Mouse (Mus musculus) adrenal gland, postnatal 36 days (tissue): ENCODE data around the gene Mettl1. TPM values are rescaled to one million over a fixed set of nuclear protein-coding genes. Genes with fewer than 3 reads are reported as not detected.
"Not testable (repeated sequence)": the region's sequence is repeated elsewhere in the genome, so short reads cannot be mapped to it uniquely, and the experiment has no call there.

Experiments
- DNase-seq, 2 experiments: peaks; one replicate each; pipeline ENCODE4 v3.0.0; 2021; ENCODE audit warnings: mixed read lengths in 1 of 2
- total RNA-seq, 2 experiments: library from RNA; stranded (reverse); gene quantifications; 2 replicates each; pipeline ENCODE4 v1.2.3; 2021

The Mettl1 gene
- total RNA-seq, 2 experiments from 2014 or later, result 20.1 to 21.4 TPM

DNA sequence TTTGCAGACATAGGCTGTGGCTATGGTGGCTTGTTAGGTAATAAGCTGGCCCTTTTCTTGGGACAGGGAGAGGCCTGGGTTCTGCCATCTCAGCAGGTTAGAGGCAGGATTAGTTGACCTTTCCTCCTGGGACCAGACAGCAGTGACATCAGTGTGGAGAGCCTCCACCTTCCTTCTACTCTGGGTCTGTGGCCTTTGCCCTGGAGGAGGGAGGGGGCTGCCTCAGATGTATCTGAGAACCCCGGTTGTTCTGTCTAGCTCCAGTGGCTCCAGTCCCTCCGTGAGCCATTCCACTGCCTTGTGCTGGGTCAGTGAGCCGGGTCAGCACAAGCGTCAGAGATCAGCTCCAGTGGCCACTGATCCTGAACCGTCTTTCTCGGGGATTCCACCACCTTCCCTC is 2.0 kb downstream of the Mettl1 start:
- DNase-seq, result no peak

DNA sequence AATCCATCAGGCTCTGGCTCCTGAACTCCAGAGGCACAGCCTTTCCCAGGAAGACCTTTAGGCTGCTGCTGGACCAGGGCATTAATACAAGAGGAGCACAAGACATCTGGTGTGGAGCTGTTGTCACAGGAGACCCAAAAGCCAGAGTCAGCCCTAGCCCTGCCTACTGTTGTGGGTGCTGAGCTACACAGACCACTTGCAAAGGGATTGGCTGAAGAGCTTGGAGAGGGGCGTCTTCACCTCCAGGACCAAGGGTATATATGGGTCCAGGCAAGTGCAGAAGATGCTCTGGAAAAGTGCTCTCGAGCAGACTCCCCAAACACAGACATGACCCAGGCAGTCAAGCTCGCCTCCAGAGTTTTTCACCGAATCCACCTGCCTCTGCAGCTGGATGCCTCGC is 6.7 kb downstream of the Mettl1 start, which contains the start of gene Cyp27b1:
TSS of gene Cyp27b1 (plus strand) at position 297 of the 400 bp plus-strand sequence.
- no peak for DNase-seq

DNA sequence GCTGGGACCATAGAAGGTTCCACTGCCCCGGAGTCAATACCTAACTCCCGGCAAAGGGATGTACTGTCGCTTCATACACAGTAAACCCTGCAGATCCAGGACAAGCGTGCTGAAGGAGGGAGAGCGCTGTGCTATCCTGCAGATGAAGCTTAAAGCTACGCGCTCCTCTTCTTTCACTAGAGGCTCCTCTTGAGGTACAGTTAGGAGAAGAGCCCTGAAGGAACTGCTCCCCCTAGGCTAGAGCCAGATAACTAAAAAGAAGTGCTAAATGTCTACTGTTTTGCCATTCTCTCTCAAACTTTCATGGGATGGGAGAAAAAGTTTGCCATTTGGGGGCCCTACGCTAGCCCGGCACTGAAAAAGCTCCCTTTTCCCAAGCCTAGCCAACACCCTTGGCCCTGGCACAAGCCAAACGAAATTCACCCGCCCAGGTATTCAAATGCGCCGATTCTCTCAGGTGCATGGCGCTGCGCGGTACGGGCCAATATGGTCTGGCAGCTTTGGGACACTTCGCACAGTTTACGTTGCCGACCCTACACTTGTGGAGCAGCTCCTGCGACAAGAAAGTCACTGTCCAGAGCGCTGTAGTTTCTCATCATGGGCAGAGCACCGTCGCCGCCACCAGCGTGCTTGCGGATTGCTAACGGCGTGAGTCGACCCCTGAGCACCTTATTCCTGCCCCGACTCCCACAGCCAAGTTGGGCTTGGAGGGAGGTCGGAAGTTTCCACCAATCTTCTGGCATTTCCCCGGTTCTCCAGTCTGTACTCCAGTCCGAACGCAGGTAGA is 7.6 kb downstream of the Mettl1 start:
- DNase-seq, result no peak

DNA sequence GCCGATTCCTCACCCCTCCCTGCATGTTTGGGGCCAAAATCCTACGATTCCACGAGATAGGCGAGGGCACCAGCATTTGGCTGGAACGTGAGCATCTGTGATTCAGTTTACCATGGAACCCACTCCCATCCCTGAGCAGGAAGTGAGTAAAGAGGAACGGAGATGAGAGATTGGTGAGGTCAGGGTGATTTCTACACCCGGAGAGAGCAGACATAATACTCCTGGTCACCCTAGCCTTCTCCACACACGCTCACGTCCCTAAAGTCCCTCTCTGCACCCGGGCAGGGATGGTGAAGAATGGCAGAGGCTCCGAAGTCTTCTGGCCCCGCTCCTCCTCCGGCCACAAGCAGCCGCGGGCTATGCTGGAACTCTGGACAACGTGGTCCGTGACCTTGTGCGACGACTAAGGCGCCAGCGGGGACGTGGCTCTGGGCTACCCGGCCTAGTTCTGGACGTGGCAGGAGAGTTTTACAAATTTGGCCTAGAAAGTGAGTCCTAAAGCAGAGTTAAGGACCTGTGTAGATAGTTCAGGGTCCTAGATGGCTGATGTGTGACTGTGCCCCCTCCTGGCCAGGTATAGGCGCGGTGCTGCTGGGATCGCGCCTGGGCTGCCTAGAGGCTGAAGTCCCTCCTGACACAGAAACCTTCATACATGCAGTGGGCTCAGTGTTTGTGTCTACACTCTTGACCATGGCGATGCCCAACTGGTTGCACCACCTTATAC is 8.3 kb downstream of the Mettl1 start:
- DNase-seq, result no peak

DNA sequence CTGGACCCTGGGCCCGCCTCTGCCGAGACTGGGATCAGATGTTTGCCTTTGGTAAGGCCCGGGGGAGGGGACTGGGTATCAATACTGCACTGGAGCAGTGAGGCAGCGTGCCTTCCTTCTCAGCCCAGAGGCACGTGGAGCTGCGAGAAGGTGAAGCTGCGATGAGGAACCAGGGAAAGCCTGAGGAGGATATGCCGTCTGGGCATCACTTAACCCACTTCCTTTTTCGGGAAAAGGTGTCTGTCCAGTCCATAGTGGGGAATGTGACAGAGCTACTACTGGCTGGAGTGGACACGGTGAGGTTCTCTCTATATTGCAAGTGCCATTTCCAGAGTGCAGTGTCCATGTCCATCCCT is 8.9 kb downstream of the Mettl1 start:
- no peak for DNase-seq

DNA sequence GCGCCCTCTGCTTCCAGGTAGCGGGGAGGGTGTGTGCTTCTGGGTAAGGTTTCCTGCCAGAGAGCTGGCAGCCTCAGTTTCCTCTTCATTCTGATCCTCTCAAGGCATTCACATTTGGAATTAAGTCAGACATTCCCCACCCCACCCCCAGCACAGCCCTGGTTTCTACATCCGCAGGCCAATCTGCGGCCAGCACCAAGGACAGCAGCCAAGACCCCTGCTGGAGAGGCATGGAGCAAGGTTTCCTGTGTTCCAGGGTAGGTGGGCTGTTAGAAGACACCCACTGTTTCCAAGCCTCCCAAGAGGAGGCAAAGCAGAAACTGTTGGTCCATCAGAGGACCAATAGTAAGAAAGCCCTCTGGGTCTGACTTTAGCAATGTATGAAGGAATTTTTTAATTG is 13.4 kb downstream of the Mettl1 start:
- DNase-seq, result no peak

DNA sequence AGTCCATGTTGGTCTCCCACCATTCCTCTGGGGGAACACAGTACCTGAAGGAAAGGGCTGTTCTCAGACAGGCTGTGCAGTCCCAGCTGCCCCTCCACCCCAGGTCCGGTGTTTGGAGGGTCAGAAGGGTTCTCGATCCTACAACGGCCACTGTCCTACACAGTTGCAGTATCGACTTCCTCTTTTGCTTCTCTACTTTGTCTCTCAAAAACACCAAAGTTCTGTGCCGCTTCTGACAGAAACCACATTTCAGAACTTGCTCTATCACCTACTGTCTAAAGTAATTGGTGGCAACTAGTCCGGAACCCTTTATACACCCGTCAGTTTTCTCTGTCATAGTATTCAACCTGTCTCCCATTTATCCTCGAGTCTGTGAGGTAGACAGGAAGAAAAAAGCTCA is 14.2 kb downstream of the Mettl1 start:
- no peak for DNase-seq

DNA sequence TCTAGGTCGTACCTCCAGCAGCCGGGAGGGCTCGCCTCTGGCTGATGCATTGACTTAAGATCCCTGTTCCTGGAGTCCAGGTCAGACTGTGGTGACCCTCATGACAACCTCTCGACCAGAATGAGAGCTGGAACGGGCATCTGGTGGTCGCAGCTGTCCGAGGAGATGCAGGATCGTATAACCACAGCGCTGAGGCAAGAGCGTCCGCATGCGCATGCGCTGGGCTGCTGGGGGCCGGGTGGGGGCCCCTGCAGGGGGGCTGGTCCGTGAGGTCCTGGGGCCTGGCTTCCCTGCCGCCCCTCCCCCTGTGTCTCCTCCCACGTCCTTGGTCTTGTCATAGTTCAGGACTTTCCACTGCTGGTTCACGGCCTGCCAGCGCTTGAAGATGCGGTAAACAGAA is 15.3 kb downstream of the Mettl1 start:
- DNase-seq, result no peak

DNA sequence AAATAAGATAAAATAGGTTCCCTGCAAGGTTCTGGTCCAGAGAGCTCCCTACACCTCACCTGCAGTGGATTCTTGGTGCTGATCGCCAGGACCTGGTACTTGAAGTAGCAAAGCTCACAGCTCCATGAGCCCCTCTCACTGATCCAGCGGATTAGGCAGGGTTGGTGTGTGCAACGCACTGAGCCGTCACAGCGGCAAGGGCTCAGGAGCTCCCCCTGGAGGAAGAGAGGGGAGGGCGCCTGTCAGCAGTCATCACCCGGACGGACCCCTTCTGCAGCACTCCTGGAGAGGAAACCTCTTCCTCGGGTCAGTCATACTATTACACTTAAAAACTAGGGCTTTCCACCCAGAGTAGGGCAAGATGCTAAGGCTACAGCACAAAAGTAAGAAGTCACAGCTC is 16.9 kb downstream of the Mettl1 start:
- peak; percentile 78 to 89 for DNase-seq

DNA sequence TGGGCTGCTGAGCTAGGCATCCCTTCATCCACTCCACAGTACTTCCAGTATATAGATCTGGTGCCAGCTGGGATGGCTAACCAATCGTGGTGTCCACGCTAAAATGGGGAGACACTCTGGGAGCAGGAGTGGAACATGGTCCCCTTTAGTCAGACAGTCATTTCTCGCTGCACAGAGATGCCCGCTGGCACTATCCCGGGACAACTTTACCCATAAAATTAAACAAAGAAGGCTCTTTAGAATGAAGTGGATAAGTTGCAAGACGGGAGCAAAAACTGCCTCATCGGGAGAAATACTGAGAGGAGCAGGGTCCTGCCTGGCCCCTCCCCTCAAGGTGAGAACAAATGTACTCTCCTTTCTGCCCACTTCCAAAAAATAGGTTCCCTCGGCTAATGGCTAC is 17.5 kb downstream of the Mettl1 start:
- no peak for DNase-seq

DNA sequence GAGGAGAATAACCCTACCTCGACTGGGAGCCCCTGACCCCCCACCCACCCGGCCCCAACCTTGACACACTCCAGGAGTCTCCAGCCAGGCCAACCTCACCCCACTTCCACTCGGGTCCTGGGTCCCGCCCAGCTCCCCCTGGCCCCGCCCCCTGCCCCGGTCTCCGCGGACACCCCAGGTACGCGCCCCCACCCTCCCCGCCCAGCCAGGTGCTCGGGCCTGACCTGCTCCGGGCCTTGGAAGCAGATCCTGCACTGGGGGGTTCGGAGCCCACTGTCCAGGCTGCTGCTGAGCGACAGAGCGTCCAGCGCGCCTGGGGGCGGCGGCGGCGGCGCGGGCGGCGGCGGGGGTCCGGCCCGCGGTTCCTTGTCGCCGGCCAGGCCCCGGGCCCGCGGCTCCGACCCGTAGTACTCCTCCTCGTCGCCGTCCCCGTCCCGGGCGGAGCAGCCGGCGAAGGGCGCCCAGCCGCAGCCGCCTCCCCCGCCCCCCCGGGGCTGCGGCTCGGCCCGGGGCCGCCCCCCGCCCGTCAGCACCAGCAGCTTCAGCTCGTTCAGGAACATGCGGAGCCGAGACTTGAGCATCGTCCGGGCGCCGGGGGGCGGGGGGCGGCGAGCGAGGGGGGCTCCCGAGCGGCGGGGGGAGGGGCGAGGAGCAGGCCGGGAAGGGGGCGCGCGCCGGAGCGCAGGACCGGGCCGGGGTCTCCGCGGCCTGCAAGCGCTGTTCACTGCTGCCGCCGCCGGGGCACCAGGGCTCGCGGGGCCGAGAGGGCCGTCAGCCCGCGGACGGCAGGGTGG is 18.2 kb downstream of the Mettl1 start:
- DNase-seq, result no peak

DNA sequence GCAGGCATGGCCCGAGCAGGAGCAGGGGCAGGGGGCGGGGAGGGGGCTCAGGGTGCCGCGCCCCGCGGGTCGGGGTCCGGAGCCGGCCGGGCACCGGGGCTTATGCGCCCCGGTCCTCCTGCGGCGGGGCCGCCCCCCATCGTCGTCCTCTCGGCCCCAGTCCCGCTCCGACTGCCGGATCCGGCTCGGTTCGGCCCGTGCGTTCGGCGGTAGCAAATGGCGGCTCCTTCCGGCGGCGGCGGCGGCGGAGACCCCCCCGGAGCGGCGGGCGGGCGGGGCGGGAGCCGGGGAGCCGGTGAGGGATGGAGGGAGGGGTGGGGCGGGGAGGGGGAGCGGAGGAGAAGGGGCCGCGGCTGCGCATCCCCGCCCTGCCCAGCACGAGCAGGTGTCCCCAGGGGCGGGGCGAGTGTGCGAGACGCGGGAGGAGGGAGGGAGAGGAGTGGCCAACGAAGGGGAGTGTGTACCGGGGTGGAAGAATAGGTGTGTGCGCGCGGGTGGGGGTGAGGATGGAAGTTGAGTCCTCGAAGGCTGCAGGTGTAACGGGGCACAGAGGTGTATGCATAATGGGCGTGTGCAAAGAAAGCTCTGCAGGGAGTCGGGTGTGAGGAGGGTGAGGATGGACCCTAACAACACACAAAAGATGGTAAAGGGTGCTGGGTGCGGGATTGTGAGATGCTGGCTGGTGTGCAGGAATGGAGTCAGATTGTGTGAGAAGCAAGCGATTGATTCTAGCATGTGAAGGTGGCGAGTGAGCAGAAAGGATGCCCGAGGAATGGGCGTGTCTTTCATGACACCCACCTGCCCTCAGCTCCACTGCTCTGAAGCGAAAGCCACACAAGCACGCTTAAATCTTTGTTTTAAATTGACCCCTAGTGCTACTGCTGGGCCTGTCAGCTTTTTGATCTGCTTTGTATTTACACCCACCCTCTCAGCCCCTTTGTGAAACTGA is 19.0 kb downstream of the Mettl1 start, which contains the start of gene March9:
TSS of gene March9 (minus strand) at position 217 of the 949 bp plus-strand sequence.
- DNase-seq, result peak; percentile 84 to 91

DNA sequence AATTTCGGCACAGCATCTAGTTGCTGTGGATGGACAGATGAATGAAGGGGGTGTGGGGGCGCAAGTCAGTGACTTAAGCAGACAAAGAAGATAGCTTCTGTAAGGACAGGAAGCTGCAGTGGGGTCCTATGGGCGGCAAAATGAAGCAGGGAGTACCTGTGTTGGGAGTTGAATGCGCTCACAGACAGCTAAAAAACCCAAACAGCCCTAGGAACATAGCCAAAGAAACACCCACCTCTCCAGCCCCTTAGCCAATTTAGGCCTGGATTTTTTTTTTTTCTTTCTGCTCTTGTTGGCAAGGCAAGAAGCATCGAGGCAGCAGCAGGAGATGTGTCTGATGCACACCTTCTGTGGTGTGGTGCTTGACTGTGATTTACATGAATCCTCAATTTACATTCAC is 19.9 kb downstream of the Mettl1 start:
- DNase-seq, result no peak

DNA sequence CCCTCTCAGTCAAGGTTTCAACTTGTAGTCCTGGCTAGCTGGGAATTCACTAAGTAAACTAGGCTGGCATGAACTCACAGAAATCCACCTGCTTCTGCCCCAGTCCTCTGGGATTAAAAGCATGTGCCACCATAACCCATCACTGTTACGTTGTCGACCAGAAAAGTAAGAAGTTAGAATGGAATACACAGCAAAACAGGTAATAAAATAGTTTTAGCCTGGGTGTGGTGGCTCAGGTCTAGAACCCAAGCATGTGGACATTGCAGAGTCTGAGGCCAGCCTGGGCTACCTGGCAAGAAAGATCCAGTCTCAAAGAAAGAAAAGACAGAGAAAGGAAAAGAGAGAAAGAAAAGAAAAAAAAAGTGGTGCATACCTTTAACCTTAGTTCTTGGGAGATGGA is 20.3 kb downstream of the Mettl1 start:
- DNase-seq, result no peak

DNA sequence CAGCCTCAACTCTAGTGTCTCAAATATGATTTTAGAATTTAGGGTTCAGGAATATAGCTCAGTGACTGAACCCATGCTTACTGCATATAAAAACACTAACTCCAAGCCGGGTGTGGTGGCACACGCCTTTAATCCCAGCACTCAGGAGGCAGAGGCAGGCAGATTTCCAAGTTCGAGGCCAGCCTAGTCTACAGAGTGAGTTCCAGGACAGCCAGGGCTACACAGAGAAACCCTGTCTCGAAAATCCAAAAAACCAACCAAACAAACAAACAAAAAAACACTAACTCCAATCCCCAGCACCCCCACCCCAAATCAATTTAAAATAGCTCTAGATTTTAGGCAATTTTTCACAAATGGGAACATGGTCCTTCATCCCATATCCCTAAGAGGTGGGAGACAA is 20.9 kb downstream of the Mettl1 start:
- not testable (repeated sequence) for DNase-seq

DNA sequence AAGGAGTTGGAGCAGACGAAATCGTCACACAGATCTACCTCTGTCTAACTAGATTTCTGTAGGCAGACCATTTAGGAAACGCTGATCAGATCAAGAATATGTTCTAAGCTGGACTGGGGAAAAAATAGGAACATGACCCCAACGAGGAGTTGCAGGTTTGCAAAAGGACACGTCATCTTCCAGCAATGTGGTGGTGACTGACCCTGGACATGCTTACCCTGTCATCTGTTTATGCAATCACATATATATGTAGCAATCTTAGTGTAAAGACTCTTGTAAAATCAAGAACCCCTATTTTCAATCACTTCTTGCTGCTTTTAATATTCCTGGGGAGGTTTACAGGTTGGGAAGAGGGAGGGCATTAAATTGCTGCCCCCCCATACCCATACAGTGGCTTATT is 21.3 kb downstream of the Mettl1 start:
- DNase-seq, result no peak

DNA sequence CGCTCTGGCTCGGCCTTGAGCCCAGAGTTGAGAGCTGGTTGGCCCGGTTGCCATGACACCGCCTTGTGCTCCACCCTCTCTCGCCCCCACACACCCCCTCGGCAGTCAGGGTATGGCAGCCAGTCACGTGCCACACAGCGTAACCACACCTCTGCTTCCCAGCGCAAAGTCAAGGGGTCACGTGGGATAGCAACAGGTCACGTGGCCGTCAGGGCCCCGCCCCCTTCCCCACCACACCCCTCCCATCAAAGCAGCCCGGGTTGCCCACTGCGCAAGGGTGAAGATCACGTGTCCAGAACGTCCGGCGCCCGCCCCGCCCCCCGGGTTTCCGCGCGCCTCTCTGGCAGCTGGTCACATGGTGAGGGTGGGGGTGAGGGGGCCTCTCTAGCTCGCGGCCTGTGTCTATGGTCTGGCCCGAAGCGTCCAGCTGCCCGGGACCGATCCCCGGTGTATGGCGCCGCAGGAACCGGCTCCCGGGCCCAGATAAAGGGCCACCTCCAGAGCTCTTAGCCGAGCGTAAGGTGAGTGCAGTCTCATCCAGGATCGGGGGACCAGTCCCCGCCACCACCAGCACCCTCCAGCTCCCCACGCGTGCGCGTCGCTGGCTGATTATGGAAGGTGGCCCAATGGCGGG is 22.1 kb downstream of the Mettl1 start, which contains the start of gene Cdk4:
TSS of gene Cdk4 (plus strand) at position 296 of the 634 bp plus-strand sequence.
- DNase-seq, result peak; percentile 99 to 100

DNA sequence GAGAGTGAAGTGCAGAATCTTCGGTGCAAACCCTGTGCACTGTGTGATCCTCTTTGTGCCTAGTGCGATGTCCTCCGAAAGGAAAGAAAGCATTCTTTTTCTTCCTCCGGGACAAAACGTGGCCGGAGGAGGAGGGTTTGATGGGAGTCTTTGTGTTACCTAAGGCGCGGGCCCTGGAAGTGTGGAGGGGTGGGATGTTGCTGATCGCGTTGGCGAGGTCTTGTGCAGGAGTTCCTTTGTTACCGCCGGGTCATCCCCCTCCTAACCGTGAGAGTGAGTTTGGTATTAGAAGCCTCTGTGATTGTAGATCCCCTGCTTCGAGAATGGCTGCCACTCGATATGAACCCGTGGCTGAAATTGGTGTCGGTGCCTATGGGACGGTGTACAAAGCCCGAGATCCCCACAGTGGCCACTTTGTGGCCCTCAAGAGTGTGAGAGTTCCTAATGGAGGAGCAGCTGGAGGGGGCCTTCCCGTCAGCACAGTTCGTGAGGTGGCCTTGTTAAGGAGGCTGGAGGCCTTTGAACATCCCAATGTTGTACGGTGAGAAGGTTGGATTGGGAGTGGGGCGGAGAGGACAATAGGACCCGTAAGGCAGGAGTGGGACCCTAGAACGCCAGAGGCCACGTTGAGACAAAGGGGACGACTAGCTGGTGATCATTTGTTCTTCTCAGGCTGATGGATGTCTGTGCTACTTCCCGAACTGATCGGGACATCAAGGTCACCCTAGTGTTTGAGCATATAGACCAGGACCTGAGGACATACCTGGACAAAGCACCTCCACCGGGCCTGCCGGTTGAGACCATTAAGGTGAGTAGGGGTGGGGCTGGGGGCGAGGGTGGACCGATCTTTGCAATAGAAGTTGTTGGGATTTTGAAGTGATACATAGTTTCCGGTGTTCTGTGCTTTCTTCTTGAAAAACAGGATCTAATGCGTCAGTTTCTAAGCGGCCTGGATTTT is 23.0 kb downstream of the Mettl1 start:
- DNase-seq, result no peak

DNA sequence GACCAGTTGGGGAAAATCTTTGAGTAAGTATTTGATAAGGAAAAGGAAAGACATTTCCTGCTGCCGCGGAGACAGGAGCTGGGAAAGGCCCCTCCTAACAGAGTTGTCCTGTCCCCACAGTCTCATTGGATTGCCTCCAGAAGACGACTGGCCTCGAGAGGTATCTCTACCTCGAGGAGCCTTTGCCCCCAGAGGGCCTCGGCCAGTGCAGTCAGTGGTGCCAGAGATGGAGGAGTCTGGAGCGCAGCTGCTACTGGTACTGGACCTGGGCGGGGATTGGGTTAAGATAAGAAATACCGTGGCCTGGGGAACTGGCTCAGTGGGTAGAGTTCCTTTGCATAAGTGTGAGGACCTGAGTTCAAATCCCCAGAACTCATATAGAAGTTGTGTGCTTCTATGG is 24.8 kb downstream of the Mettl1 start:
- no peak for DNase-seq

DNA sequence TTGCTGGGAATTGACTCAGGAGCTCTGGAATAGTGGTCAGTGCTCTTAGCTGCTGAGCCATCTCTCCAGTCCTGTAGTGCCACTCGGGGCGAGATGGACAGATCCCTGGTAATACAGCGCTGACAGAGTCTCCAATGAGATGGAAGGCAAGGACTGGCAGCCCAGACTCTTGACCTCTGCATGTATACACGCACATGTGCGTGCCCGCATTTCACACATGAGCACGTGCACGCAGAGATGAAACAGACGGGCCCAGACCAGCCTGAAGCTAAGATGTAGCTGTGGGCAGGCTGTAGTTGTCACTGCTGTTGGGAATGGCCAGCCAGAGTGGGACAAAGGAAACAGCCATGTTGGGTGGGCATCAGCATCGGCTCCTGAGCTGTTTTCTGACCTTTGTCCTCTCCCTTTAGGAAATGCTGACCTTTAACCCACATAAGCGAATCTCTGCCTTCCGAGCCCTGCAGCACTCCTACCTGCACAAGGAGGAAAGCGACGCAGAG is 25.4 kb downstream of the Mettl1 start:
- DNase-seq, result no peak
